Mouse (Mus musculus): ENCODE data around the gene Hist1h2af. TPM values are rescaled to one million over a fixed set of nuclear protein-coding genes. Genes with fewer than 3 reads are reported as not detected.
"Not testable (repeated sequence)": the region's sequence is repeated elsewhere in the genome, so short reads cannot be mapped to it uniquely, and the experiment has no call there.

Gene Hist1h2af
- total RNA-seq, 2 experiments from 2014 or later = 480 to 499 TPM

GRCm38 (mm10) chr13:23535137-23536075, 1.7 kb downstream of the Hist1h2af start, which contains the start of gene Hist1h3g:
Gene Hist1h3g, plus strand, starts transcription at chr13:23535422.
- peak; percentile 88 for DNase-seq

DNA sequence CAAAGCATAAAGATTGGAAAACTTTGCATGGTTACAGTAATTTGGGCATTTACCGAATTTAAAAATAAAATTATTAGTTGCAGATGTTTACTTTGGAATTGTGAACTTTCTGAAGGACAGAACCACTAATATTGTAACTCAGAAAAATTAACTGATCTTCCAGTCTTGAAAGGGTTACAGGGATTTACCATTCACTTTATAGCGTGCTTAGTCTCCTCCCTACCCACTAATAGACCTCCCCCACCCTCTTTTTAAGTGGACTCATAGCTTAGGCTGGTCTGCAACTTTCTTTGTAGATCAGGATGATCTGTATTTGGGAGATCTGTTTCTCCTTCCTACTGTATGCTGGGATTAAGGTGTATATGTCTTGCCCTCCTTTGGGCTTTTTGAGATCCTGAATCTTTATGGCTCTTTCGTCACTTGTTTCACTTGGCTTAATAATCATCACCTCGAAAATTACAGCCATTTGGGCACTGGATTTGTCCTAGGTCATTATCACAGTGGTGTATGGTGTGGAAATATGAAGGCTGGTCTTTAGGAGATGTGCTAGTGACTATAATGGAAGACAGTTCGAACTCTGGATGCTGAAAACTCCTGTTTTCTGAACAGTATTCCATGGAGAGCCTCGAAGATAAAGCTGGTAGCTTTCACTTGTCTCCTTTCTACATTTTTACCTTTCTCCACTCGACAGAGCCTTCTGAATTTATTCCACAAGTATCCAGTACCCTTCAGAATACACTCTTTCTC, 2.5 kb downstream of the Hist1h2af start:
- no peak for DNase-seq

- no peak for DNase-seq
These were observed 3.5 kb downstream of the Hist1h2af start for GRCm38 (mm10) chr13:23537006-23537710.

- DNase-seq = no peak
These were observed 4.5 kb downstream of the Hist1h2af start for GRCm38 (mm10) chr13:23538249-23538648.

GRCm38 (mm10) chr13:23539821-23540220, 6.1 kb downstream of the Hist1h2af start:
- DNase-seq = not testable (repeated sequence)

- no peak for DNase-seq
These were observed 7.8 kb downstream of the Hist1h2af start for GRCm38 (mm10) chr13:23541497-23541896.

DNA sequence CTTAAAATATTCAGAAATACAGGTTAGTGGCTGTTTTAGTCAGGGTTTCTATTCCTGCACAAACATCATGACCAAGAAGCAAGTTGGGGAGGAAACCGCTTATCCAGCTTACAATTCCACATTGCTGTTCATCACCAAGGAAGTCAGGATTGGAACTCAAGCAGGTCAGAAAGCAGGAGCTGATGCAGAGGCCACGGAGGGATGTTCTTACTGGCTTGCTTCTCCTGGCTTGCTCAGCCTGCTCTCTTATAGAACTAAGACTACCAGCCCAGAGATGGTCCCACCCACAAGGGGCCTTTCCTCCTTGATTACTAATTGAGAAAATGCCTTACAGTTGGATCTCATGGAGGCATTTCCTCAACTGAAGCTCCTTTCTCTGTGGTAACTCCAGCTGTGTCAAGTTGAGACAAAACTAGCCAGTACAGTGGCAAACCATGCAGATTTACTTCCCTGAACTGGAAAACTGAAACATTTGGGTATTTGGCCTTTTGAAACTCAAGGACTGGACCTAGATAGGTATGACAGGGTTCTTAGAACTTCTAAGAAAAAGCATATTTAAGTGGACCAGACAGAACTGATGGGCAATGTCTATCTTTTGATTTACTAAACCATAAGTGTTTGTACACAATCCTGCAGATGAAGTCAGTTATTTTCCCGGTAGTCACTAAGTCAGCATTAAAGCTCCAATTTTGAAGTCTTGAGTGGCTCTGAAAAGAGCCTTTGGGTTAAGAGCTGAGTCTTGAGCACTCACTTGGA, 8.7 kb downstream of the Hist1h2af start:
- not testable (repeated sequence) for DNase-seq

- peak; percentile 62 for DNase-seq
These were observed 9.4 kb downstream of the Hist1h2af start, which contains the start of gene Hist1h2bh for GRCm38 (mm10) chr13:23542999-23543607. Gene Hist1h2bh, minus strand, starts transcription at chr13:23543392.

GRCm38 (mm10) chr13:23543965-23544786, 10.5 kb downstream of the Hist1h2af start, which contains the start of gene Hist1h3f:
Gene Hist1h3f, plus strand, starts transcription at chr13:23544052.
- DNase-seq = peak; percentile 68

DNA sequence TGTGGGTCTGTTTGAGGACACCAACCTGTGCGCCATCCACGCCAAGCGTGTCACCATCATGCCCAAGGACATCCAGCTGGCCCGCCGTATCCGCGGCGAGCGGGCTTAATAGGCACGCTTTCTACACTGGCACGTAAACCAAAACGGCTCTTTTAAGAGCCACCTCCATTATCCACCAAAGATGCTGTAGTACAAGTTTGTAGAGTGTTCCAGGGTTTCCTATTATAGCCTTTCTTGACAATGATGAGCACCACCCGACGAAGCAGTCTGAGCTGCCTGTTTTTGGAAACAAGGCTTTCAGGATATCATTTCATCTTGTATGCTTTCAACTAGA, 11.0 kb downstream of the Hist1h2af start:
- DNase-seq = not testable (repeated sequence)

DNA sequence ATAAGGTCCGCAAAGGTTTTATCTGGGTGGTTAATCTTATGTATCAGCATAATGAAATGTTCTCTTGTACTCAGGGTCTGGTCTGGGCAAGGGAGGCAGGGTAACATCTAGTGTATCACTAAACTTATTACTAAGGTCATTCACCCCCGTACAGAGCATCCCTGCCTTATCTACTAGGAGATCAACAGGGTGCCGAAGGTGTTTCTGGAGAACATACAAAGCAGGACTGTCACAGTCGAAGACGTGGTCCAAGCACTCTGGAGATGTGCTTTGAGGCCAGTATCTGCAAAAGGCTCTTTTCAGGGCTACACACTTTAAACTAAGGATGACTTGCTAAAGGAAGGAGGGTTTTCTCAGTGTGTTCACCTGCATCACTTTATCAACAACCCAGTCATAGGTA, 13.0 kb downstream of the Hist1h2af start:
- DNase-seq = no peak

- DNase-seq = no peak
These were observed 17.0 kb downstream of the Hist1h2af start for GRCm38 (mm10) chr13:23550761-23551145.

DNA sequence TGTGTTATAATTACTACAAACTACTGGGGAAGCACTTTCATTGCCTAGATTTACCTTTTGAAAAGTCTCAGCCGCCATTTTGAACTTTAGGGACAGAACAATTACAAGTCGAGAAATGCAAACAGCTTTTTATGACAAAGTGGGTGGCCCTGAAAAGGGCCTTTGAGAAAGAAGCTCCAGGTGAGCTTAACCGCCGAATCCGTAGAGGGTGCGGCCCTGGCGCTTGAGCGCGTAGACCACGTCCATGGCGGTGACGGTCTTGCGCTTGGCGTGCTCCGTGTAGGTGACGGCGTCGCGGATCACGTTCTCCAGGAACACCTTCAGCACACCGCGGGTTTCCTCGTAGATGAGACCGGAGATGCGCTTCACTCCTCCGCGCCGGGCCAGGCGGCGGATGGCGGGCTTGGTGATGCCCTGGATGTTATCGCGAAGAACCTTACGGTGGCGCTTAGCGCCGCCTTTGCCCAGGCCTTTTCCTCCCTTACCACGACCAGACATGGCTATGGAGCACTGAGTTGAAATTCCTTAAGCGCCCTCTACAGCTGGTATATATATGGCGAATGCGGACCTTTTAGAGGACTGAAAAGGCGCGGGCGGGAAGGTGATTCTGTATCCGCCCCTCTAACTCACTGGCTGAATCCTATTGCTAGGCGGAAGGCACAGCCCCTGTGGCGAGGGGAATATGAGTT, 17.6 kb downstream of the Hist1h2af start, which contains the start of gene Hist1h4f:
Hist1h4f (minus strand) TSS at position 503 of the 689 bp plus-strand sequence.
- DNase-seq = peak; percentile 89

DNA sequence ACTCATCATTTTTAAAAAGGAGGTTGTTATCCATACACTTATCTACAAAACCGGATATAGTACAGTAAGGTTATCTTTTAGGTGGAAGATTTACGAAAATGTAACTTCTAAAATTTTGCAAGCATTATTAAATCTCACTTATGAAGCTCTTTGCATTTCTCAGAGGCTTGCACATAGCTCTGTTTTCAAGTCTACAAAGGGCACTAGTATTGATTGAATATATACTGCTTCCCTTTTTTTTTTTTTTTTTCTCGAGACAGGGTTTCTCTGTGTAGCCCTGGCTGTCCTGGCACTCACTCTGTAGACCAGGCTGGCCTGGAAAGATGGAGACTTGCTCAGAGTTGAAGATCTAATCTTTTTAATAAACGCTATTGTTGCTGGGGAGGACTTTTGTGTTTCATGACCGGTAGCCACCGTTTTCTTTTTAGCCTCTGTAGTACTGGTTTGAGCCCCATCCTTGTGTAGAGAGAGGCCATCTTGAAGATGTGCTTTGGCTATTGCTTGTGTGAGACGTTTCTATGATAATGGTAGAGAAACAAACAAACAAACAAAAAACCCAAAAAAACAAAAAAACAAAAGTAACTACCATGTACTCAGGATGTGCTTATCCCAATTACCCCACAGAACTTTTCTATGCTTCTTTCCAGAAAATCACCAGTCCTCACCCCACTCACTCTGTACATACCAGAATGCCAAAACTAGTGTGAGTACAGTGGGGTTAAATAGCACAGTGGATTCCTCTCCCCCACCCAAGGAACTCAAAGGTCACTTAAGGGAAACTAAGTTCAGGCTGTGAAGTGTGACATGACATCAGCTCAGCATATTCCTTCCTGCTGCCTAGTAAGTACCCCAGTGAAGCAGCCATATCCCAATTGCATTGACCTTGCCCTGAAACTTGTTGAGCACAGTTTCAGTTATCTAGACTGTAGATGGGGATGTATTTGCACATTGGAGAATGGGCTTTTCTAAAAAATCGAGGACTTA, 18.5 kb downstream of the Hist1h2af start:
- no peak for DNase-seq

DNA sequence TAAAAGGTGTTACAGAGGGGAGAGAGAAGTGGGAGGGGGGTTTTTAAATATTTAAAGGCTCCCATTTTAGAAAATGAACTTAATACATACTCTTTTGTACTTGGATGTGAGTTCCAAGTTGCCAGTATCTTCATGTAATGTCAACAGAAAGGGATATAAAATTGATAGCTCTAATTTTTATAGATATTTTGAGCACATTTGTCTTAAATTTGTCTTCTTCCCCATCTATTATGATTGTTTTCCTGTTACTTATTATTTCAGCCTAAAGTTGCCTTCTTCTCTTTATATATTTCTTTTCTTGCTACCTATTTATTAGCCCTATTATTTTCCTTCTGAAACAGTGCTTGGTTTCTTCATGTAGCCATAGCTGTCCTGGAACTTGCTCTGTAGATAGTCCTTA, 19.3 kb downstream of the Hist1h2af start, which contains the start of gene Hist1h1d:
Hist1h1d (plus strand) TSS at position 301 of the 400 bp plus-strand sequence.
- no peak for DNase-seq

- DNase-seq = no peak
These were observed 20.7 kb downstream of the Hist1h2af start for GRCm38 (mm10) chr13:23554393-23554792.

DNA sequence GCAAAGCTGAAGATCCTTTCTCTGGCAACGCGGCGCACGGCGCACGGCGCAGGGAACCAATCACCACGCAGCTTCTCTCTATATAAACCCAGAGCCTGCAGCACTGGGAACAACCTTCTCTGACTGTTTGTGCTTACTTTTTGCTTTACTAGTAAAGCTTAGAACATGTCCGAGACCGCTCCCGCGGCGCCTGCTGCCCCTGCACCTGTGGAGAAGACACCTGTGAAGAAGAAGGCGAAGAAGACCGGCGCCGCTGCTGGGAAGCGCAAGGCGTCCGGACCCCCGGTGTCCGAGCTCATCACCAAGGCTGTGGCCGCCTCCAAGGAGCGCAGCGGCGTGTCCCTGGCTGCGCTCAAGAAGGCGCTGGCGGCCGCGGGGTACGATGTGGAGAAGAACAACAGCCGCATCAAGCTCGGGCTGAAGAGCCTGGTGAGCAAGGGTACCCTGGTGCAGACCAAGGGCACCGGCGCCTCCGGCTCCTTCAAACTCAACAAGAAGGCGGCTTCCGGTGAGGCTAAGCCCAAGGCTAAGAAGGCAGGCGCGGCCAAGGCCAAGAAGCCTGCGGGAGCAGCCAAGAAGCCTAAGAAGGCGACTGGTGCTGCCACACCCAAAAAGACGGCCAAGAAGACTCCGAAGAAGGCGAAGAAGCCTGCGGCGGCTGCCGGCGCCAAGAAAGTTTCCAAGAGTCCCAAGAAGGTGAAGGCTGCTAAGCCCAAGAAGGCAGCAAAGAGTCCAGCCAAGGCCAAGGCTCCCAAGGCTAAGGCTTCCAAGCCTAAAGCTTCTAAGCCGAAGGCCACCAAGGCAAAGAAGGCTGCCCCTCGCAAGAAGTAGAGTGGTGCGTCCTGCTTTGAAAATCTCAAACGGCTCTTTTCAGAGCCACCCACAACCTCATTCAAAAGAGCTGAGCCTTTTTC, 21.5 kb downstream of the Hist1h2af start:
- DNase-seq = peak; percentile 75
